Mouse (Mus musculus) hindbrain, postnatal 0 days (tissue): ENCODE measurements around the gene Olfr1418. TPM values are rescaled to one million over a fixed set of nuclear protein-coding genes. Genes with fewer than 3 reads are reported as not detected.
A peak's percentile ranks its signal among the peaks of the same experiment; 100 is the strongest.

ENCODE experiments used
- ATAC-seq: fragments of 200-750 bp; cut with Nextera tagmentation; 2 replicates; pipeline ENCODE4 v1.8.0; 2017; ENCODE audit warnings: mild to moderate bottlenecking, moderate TSS enrichment, moderate library complexity
- DNase-seq: peaks from one replicate; pipeline ENCODE4 v3.0.0-alpha.2; 2015; ENCODE audit warnings: low spot score
- H3K27ac ChIP-seq: fragments of 300-500 bp; sonication (generic); 2 replicates; pipeline ENCODE4 v1.5.1; 2014; ENCODE audit warnings: mild to moderate bottlenecking
- H3K27me3 ChIP-seq: fragments of 300-500 bp; sonication (generic); 2 replicates; pipeline ENCODE4 v1.6.1; 2014; ENCODE audit warnings: low read length, mixed read lengths; ENCODE audit not compliant: insufficient read depth
- H3K36me3 ChIP-seq: fragments of 300-500 bp; sonication (generic); 2 replicates; pipeline ENCODE4 v1.6.1; 2014; ENCODE audit warnings: low read length, mixed read lengths; ENCODE audit not compliant: insufficient read depth
- H3K4me1 ChIP-seq: fragments of 300-500 bp; sonication (generic); 2 replicates; pipeline ENCODE4 v1.6.1; 2014; ENCODE audit warnings: antibody characterized with exemption, low read length, mixed read lengths; ENCODE audit not compliant: insufficient read depth
- H3K4me2 ChIP-seq: fragments of 300-500 bp; sonication (generic); 2 replicates; pipeline ENCODE4 v1.6.1; 2014; ENCODE audit warnings: low read depth, mild to moderate bottlenecking, low read length, moderate library complexity, mixed read lengths
- H3K4me3 ChIP-seq: fragments of 300-500 bp; sonication (generic); 2 replicates; pipeline ENCODE4 v1.5.1; 2014; ENCODE audit warnings: low read length
- H3K9ac ChIP-seq: fragments of 300-500 bp; sonication (generic); replicated peaks from 2 replicates; pipeline ENCODE4 v1.6.1; 2014; ENCODE audit warnings: mild to moderate bottlenecking, low read length, moderate library complexity, mixed read lengths
- H3K9me3 ChIP-seq: fragments of 300-500 bp; sonication (generic); 2 replicates; pipeline ENCODE4 v1.6.1; 2016; ENCODE audit warnings: low read length, mixed read lengths
- CTCF ChIP-seq: IDR thresholded peaks from 2 replicates; pipeline ENCODE4 v1.5.1; 2016; ENCODE audit warnings: antibody characterized with exemption, control low read depth, low read depth
- WGBS: fragments of 180-500 bp; shearing (Covaris S2); extraction: QIAGEN DNeasy Blood & Tissue Kit; methylation state at CpG from one replicate; pipeline ENCODE4 v1.1.7; 2014; 5-methylcytosine and 5-hydroxymethylcytosine counted together
- polyA plus RNA-seq: library from polyadenylated mRNA; unstranded; fragments of >200 nt; fragmentation: Nextera tagmentation; extraction: Ambion mirVana; gene quantifications from 2 replicates; pipeline ENCODE4 v1.2.1, GENCODE M21; 2015
- total RNA-seq: library from RNA; depleted of rRNA; stranded (reverse); fragments of >200 nt; gene quantifications from 2 replicates; pipeline ENCODE4 v1.2.3, GENCODE M21; 2014

Gene Olfr1418
- total and polyA plus RNA-seq, 2 experiments from 2014 or later: not detected

DNA sequence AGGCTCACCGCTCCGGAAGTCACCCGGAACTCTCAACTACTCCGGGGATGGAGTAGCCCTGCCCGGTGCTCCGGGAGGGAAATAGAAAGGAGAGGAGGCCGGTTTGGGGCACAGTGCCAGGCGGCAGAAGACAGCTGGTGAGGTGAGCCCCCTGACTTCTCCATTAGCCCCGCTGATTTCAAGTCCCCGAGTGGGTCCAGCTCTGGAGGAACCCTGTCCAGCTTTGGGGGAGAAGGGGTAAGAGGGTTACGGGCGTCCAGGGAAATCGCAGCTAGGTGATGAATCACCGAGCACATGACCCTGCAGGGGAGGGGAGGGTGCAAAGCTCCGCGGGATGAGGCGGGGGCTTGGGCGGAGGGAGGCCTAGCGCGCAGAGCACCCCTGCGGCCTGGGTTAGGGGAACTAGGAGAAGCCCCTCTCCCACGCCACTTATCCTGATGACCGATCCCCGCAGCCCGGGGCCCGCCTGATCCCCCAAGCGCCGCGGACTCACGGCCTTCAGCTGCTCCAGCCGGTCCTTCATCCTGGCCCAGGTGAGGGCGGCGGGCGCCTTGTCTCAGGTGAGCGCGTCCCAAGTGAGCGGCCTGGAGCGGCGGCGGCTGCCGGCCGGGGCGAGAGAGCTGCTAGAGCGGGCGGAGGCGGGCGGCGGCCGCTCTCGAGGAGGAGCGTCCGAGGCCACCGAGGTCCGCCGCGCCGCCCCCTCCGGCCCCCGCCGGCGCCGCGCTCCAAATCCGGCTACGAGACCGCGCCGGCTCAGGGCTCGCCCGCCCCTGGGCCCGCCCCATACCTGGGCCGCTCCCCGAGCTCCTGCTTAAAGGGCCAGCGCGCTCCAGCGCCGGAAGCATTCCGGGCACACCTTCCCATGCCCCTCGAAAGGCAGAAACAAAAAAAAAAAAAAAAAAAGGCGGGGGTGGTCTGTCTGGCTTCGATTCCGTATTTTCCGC lies 42.4 kb downstream of the Olfr1418 start:
- DNase-seq (peak; percentile 69), ATAC-seq (peak; percentile 84)
- no peaks in the 10 kb centered on the region for H3K36me3 ChIP-seq
- H3K4me3 ChIP-seq: peak overlapping the region; percentile 61
- no peaks in the 10 kb centered on the region; the same call in 1 of the 2 replicates for H3K4me1 ChIP-seq
- WGBS: under 1% methylated on average over 70 of the region's 83 CpGs
- H3K4me2 ChIP-seq: peak overlapping the region; percentile 92
- TF ChIP-seq CTCF: no peak
- H3K9me3 ChIP-seq: no peaks in the 10 kb centered on the region
- peak overlapping the region; percentile 84 for H3K9ac ChIP-seq
- H3K27ac ChIP-seq: peak overlapping the region; percentile 65
- H3K27me3 ChIP-seq: no peaks in the 10 kb centered on the region

DNA sequence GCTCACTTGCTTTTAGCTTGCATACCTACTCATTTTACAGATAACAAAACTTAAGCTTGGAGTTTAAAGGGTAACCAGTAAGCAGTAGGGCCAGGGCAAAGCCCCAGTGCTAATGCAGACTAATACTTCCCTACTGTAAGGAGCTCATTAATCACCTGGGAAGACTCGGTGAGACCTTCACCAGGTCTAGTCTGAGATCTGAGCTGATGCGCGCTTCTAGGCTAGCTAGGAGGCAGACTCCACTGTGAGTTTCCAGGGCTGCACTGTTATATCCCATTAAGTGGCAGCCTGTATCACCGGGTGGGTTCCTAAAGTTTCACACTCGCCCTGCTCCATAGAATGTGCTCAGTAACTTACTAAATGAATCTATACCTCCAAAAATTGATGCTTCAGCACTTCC lies 43.3 kb downstream of the Olfr1418 start:
- WGBS: 14% methylated on average over 5 of the region's 5 CpGs
- H3K4me3 ChIP-seq: peak overlapping the region; percentile 61
- DNase-seq (peak; percentile 11), ATAC-seq (no peak)
- TF ChIP-seq CTCF: no peak
- H3K9me3 ChIP-seq: no peaks in the 10 kb centered on the region
- H3K4me2 ChIP-seq: peak overlapping the region; percentile 92
- no peaks in the 10 kb centered on the region for H3K36me3 ChIP-seq
- peak overlapping the region; percentile 84; the same call in 1 of the 2 replicates for H3K9ac ChIP-seq
- no peaks in the 10 kb centered on the region; the same call in 1 of the 2 replicates for H3K4me1 ChIP-seq
- H3K27ac ChIP-seq: 0 out of 2 replicates have a peak overlapping the region, but pooled peaks have one; percentile 65
- no peaks in the 10 kb centered on the region for H3K27me3 ChIP-seq

DNA sequence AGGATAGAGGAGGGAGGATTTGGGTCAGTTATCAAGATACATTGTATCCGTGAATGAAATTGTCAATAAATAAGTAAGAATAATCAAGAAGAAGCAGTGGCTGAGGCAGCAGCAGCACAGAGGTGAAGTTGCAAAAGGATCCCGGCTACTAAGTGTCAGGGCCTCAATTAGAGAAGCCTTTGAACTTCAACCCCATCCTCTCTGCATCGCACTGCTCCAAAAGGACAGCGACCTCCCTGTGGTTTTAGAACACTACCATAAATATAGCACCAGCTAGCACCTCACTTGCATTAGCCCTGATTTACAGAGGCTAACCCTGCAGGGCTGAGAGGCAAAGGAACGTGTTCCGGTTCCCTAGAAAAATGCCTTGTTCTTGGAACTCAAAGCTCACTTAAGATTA lies 44.2 kb downstream of the Olfr1418 start:
- 57% methylated on average over 6 of the region's 6 CpGs for WGBS
- no peak overlapping the region for H3K9ac ChIP-seq
- DNase-seq (no peak), ATAC-seq (no peak)
- no peak for TF ChIP-seq CTCF
- no peak overlapping the region for H3K4me2 ChIP-seq
- no peaks in the 10 kb centered on the region for H3K9me3 ChIP-seq
- H3K27ac ChIP-seq: no peak overlapping the region
- H3K4me1 ChIP-seq: peaks cover 5% of the 10 kb centered on the region
- no peaks in the 10 kb centered on the region for H3K27me3 ChIP-seq
- H3K36me3 ChIP-seq: no peaks in the 10 kb centered on the region
- H3K4me3 ChIP-seq: no peak overlapping the region

DNA sequence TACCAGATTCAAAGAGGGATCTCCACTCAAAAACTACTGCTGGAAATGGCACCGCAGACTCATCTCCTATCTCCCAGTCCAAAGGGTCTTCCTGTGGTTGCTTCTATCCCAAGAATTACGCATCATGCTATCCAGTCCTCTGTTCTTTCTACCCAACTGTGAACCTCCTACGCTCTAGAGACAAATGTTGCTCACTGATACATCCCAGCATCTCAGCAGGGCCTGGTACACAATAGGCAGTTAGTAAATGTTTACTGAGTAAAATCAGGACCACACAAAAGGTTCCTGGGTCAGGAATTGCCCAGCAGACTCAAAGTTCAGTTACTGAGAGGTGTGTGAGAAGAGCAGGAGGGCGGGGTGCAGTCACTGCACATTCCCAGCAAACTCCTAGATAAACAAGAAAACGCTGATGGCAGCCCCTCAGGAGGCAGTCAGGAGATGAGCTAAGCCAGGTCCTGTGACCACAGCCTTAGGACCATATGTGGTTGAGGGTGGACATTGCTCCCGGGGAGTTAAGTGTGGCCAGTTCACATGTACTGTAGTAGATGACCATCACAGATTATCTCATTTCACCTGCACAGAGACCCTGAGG lies 46.0 kb downstream of the Olfr1418 start:
- Histone ChIP-seq H3K4me2 (no peak overlapping the region), H3K27ac (no peak overlapping the region), H3K4me1 (peaks cover 5% of the 10 kb centered on the region), H3K36me3 (no peaks in the 10 kb centered on the region), H3K4me3 (no peak overlapping the region), H3K27me3 (no peaks in the 10 kb centered on the region), H3K9me3 (no peaks in the 10 kb centered on the region), H3K9ac (no peak overlapping the region)
- ATAC-seq (no peak), DNase-seq (no peak)
- TF ChIP-seq CTCF: no peak
- WGBS: 79% methylated on average over 6 of the region's 6 CpGs

DNA sequence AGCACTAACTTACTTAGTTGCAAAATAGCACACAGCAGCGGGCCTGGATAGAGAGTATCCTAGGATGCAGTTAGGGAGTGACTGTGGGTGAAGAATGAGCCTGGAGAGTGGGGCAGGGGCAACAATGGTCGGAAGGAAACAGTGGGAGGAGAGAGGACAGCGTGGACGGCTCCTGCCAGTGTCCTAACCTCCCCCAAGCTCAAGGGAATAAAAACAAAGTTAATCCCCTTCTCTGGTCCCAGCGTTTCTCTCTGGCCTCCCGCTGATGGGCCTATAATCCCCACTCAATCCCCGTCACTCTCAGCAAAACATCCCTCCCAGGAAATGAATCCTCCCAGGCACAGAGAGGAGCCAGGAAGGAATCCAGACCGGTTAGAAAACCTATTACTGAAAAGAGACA lies 47.2 kb downstream of the Olfr1418 start:
- DNase-seq: no peak
- H3K4me1 ChIP-seq: peaks cover 5% of the 10 kb centered on the region
- no peak overlapping the region for H3K27ac ChIP-seq
- no peak for TF ChIP-seq CTCF
- H3K4me3 ChIP-seq: no peak overlapping the region
- no peaks in the 10 kb centered on the region for H3K9me3 ChIP-seq
- no peak overlapping the region for H3K9ac ChIP-seq
- no peak for ATAC-seq
- H3K4me2 ChIP-seq: no peak overlapping the region
- no peaks in the 10 kb centered on the region for H3K27me3 ChIP-seq
- 13% methylated on average over 8 of the region's 8 CpGs for WGBS
- no peaks in the 10 kb centered on the region for H3K36me3 ChIP-seq

DNA sequence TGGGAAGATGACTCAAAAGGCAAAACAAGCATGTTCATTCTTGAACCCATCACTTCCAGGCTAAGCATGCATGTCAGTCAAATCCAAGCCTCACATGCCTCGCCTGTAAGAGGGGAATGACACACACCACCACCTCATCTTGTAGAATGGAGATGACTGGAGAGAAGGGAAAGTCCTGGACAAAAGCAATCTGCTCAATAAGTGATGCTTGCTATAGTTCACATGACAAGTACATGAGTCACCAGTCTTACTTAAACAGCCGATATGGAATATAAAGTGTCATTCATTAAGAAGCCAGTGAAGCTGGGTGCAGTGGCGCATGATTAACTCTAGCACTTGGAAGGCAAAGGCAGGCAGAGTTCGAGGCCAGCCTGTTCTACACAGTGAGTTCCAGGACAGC lies 47.7 kb downstream of the Olfr1418 start:
- 64% methylated on average over 4 of the region's 4 CpGs for WGBS
- no peak for TF ChIP-seq CTCF
- Histone ChIP-seq H3K4me1 (peaks cover 5% of the 10 kb centered on the region), H3K27me3 (no peaks in the 10 kb centered on the region), H3K9ac (no peak overlapping the region), H3K4me3 (no peak overlapping the region), H3K27ac (no peak overlapping the region), H3K9me3 (no peaks in the 10 kb centered on the region), H3K36me3 (no peaks in the 10 kb centered on the region), H3K4me2 (no peak overlapping the region)
- no peak for ATAC-seq
- no peak for DNase-seq
